Mouse (Mus musculus) neural tube, embryonic 15.5 days (tissue): Measurements from ENCODE around the gene Rhod. TPM values are rescaled to one million over a fixed set of nuclear protein-coding genes. Genes with fewer than 3 reads are reported as not detected.
A peak's percentile ranks its signal among the peaks of the same experiment; 100 is the strongest.
"Not testable (repeated sequence)": the region's sequence is repeated elsewhere in the genome, so short reads cannot be mapped to it uniquely, and the experiment has no call there.

Source experiments
- ATAC-seq: fragments of 200-750 bp; cut with Nextera tagmentation; 2 replicates; pipeline ENCODE4 v1.8.0; 2017; ENCODE audit warnings: mild to moderate bottlenecking, moderate TSS enrichment, moderate library complexity; ENCODE audit not compliant: low FRiP score
- H3K27ac ChIP-seq: fragments of 300-500 bp; sonication (generic); replicated peaks from 2 replicates; pipeline ENCODE4 v1.5.1; 2015; ENCODE audit warnings: mild to moderate bottlenecking, inconsistent platforms
- H3K27me3 ChIP-seq: fragments of 300-500 bp; sonication (generic); replicated peaks from 2 replicates; pipeline ENCODE4 v1.6.1; 2015; ENCODE audit warnings: inconsistent platforms
- H3K36me3 ChIP-seq: fragments of 300-500 bp; sonication (generic); 2 replicates; pipeline ENCODE4 v1.6.1; 2015; ENCODE audit warnings: inconsistent platforms
- H3K4me1 ChIP-seq: fragments of 300-500 bp; sonication (generic); 2 replicates; pipeline ENCODE4 v1.6.1; 2015; ENCODE audit warnings: inconsistent platforms
- H3K4me2 ChIP-seq: fragments of 300-500 bp; sonication (generic); 2 replicates; pipeline ENCODE4 v1.6.1; 2015; ENCODE audit warnings: inconsistent platforms, mild to moderate bottlenecking, moderate library complexity
- H3K4me3 ChIP-seq: fragments of 300-500 bp; sonication (generic); replicated peaks from 2 replicates; pipeline ENCODE4 v1.5.1; 2015; ENCODE audit warnings: mild to moderate bottlenecking, inconsistent platforms
- H3K9ac ChIP-seq: fragments of 300-500 bp; sonication (generic); replicated peaks from 2 replicates; pipeline ENCODE4 v1.6.1; 2015; ENCODE audit warnings: mild to moderate bottlenecking, inconsistent platforms
- H3K9me3 ChIP-seq: fragments of 300-500 bp; sonication (generic); replicated peaks from 2 replicates; pipeline ENCODE4 v1.6.1; 2016; ENCODE audit warnings: inconsistent platforms
- WGBS: fragments of 180-500 bp; shearing (Covaris S2); methylation state at CpG from one replicate; pipeline ENCODE4 v1.1.7; 2015; ENCODE audit warnings: mixed read lengths; 5-methylcytosine and 5-hydroxymethylcytosine counted together
- polyA plus RNA-seq: library from polyadenylated mRNA; unstranded; fragments of >200 nt; fragmentation: Nextera tagmentation; extraction: Ambion mirVana; gene quantifications from 2 replicates; pipeline ENCODE4 v1.2.1, GENCODE M21; 2015

The Rhod gene
- polyA plus RNA-seq, 1 experiment from 2014 or later, result 4.5 TPM

GRCm38 (mm10) chr19:4398630-4398948 lies 40.6 kb downstream of the Rhod start:
- Histone ChIP-seq H3K4me1 (peaks cover 21% of the 10 kb centered on the region), H3K36me3 (no peaks in the 10 kb centered on the region), H3K27me3 (no peaks in the 10 kb centered on the region), H3K4me3 (peak overlapping the region; percentile 76), H3K27ac (peak overlapping the region; percentile 88), H3K9ac (peak overlapping the region; percentile 74), H3K4me2 (peak overlapping the region; percentile 80), H3K9me3 (no peaks in the 10 kb centered on the region)
- 28% methylated on average over 8 of the region's 8 CpGs for WGBS
- no peak for ATAC-seq

- Histone ChIP-seq H3K4me2 (peak within 1 kb of the TSS; percentile 80), H3K4me3 (peak within 1 kb of the TSS; percentile 76), H3K27ac (peak within 1 kb of the TSS; percentile 88), H3K9me3 (no peaks in the 10 kb centered on the region), H3K4me1 (peaks cover 27% of the 10 kb centered on the region), H3K27me3 (no peaks in the 10 kb centered on the region), H3K9ac (peak within 1 kb of the TSS; percentile 74), H3K36me3 (no peaks in the 10 kb centered on the region)
- 2% methylated on average over 80 of the region's 82 CpGs for WGBS
- peak; percentile 55 for ATAC-seq
Measured at GRCm38 (mm10) chr19:4397798-4398629, 41.2 kb downstream of the Rhod start, which contains the start of gene Kdm2a. Gene Kdm2a (minus strand): TSS chr19:4398285.

GRCm38 (mm10) chr19:4396998-4397797 lies 42.0 kb downstream of the Rhod start:
- Histone ChIP-seq H3K36me3 (no peaks in the 10 kb centered on the region), H3K27me3 (no peaks in the 10 kb centered on the region), H3K9ac (peak overlapping the region; percentile 91), H3K4me1 (peaks cover 32% of the 10 kb centered on the region), H3K9me3 (no peaks in the 10 kb centered on the region), H3K4me3 (peak overlapping the region; percentile 76), H3K4me2 (peak overlapping the region; percentile 86), H3K27ac (peak overlapping the region; percentile 94)
- ATAC-seq, result peak; percentile 93
- WGBS, result under 1% methylated on average over 70 of the region's 90 CpGs

- Histone ChIP-seq H3K4me1 (peaks cover 39% of the 10 kb centered on the region), H3K27me3 (no peaks in the 10 kb centered on the region), H3K27ac (peak overlapping the region; percentile 94), H3K4me2 (peak overlapping the region; percentile 86), H3K4me3 (peak overlapping the region; percentile 76), H3K9ac (peak overlapping the region; percentile 91), H3K36me3 (no peaks in the 10 kb centered on the region), H3K9me3 (no peaks in the 10 kb centered on the region)
- WGBS, result under 1% methylated on average over 61 of the region's 80 CpGs
- ATAC-seq, result peak; percentile 45
Measured at GRCm38 (mm10) chr19:4396081-4396997, 42.9 kb downstream of the Rhod start.

- ATAC-seq, result no peak
- H3K4me2 ChIP-seq, result no peak overlapping the region
- peaks cover 9% of the 10 kb centered on the region for H3K4me1 ChIP-seq
- H3K4me3 ChIP-seq, result no peak overlapping the region
- H3K9ac ChIP-seq, result no peak overlapping the region
- no peak overlapping the region for H3K27ac ChIP-seq
- H3K36me3 ChIP-seq, result no peaks in the 10 kb centered on the region; the same call in 1 of the 2 replicates
- H3K9me3 ChIP-seq, result no peaks in the 10 kb centered on the region
- H3K27me3 ChIP-seq, result no peaks in the 10 kb centered on the region
Measured at GRCm38 (mm10) chr19:4387276-4387675, 52.0 kb downstream of the Rhod start.

- Histone ChIP-seq H3K4me1 (no peaks in the 10 kb centered on the region), H3K9me3 (no peaks in the 10 kb centered on the region), H3K9ac (no peak overlapping the region), H3K4me2 (no peak overlapping the region), H3K36me3 (no peaks in the 10 kb centered on the region; the same call in 1 of the 2 replicates), H3K27me3 (no peaks in the 10 kb centered on the region), H3K4me3 (no peak overlapping the region), H3K27ac (no peak overlapping the region)
- WGBS, result 90% methylated on average over 4 of the region's 4 CpGs
- no peak for ATAC-seq
Measured at GRCm38 (mm10) chr19:4385026-4385425, 54.2 kb downstream of the Rhod start.

- Histone ChIP-seq H3K9me3 (no peaks in the 10 kb centered on the region), H3K27ac (no peak overlapping the region), H3K9ac (no peak overlapping the region), H3K4me3 (no peak overlapping the region), H3K4me1 (no peaks in the 10 kb centered on the region), H3K36me3 (no peaks in the 10 kb centered on the region; the same call in 1 of the 2 replicates), H3K27me3 (no peaks in the 10 kb centered on the region), H3K4me2 (no peak overlapping the region)
- WGBS, result 60% methylated on average over 1 of the region's 1 CpGs
- no peak for ATAC-seq
Measured at GRCm38 (mm10) chr19:4384322-4384721, 54.9 kb downstream of the Rhod start.

GRCm38 (mm10) chr19:4383306-4383705 lies 55.9 kb downstream of the Rhod start:
- H3K27me3 ChIP-seq, result no peaks in the 10 kb centered on the region
- ATAC-seq, result no peak
- peaks cover 2% of the 10 kb centered on the region; the same call in 1 of the 2 replicates for H3K36me3 ChIP-seq
- no peaks in the 10 kb centered on the region for H3K9me3 ChIP-seq
- H3K9ac ChIP-seq, result no peak overlapping the region
- no peak overlapping the region for H3K27ac ChIP-seq
- H3K4me2 ChIP-seq, result no peak overlapping the region
- H3K4me1 ChIP-seq, result no peaks in the 10 kb centered on the region
- H3K4me3 ChIP-seq, result no peak overlapping the region

GRCm38 (mm10) chr19:4382303-4382702 lies 56.9 kb downstream of the Rhod start:
- H3K27ac ChIP-seq, H3K4me1 ChIP-seq, H3K4me3 ChIP-seq, H3K36me3 ChIP-seq, ATAC-seq, H3K9me3 ChIP-seq, H3K4me2 ChIP-seq, H3K27me3 ChIP-seq, H3K9ac ChIP-seq: not testable (repeated sequence)
- WGBS, result 84% methylated on average over 1 of the region's 1 CpGs
